Mouse (Mus musculus): ENCODE measurements at regions not wholly inside any gene's neighbourhood (a gene's known extent, or its start where the extent isn't known, plus 50 kb on each side); places are given as distances from the start of the nearest gene placed in this dataset.

DNA sequence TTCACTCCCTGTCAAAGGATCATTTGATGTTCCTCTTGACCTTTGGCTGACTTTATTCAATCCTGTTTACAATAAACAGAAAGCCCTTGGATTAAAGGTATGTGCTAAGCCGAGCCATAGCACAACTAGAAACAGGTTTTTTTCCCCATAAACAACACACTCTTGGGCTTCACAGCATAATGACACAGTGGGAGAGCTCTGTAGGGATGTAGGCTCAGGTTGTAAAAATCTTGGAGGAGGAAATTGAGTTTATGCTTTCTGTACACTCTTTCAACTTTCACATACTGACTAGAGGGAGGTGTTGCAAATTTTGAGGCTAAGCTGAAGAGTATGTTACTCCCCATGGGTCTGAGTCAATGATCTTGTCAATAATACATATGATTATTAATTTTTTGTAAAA lies 69.7 kb upstream of the Akr1c12 start:
- DNase-seq (ENCODE audit: low spot score): no peak

DNA sequence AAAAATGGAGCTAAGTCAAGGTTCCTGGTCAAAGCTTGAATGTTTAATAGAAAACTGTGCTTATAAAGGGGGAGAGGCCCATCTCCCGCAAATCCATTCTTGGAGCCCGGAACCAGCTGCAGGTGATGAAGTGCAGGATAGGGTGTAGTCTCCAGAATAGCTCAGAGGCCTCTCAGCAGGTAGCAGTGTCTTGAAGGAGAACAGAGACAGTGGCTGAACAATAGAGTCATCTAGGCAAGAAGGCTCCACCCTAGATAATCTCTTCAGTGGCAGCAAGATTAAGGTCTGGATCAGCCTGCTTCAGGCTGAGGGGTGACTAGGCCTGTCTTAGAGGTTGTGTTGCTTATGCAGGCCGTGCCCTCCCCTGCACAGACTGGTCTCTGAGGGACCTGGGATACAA lies 71.4 kb upstream of the Akr1c12 start:
- no peak for DNase-seq (ENCODE audit: low spot score)

DNA sequence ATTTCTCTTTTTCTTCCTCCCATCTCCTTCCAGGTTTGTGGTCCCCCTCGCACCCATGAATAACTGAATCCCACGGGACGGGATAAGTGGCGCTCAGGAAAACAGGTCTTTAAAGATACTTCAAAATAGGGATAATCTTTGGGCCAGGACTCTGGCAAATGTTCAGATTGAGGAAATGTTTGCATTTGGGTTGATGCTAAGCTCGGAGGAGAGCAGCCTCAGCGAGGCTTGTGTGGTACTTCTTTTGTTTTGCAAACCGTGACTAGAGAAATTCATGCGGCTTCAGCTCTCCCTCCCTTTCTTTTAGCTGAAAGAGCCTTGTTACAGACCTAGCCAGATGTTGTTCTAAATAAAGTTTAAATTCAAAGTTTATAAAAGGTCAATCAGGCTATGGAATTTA lies 57.5 kb upstream of the Akr1c6 start:
- peak; percentile 8 for DNase-seq (ENCODE audit: low spot score)
